Mouse (Mus musculus): ENCODE measurements around the gene Gnat3. TPM values are rescaled to one million over a fixed set of nuclear protein-coding genes. Genes with fewer than 3 reads are reported as not detected.
"Not testable (repeated sequence)": the region's sequence is repeated elsewhere in the genome, so short reads cannot be mapped to it uniquely, and the experiment has no call there.

Gene Gnat3
- polyA plus RNA-seq (2014; fragmentation: Nextera tagmentation; extraction: Ambion mirVana) = not detected in 2 replicates

DNA sequence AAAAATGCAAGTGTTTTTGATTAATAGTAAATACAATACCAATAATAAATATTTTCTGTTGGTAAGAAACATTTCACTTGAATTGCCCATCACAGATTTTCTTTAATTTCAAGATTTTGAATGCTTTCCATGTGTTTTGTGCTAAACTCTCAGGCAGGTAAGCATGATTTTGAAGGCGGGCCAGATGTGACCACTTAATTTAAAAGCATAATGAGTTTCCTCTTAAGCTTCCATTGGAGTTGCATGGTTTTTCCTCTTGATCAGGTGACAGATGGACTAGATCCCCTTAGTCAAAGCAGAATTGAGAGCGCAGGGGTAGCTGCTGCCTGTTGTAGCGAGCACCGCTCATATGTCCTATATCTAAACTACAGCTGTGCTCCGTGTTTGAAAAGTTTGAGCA is at the start of gene Gnat3:
Gene Gnat3, plus strand, starts transcription at position 301 of the 400 bp plus-strand sequence.
- Histone ChIP-seq H3K4me1 (ENCODE audit: insufficient read depth) (no peaks in the 10 kb centered on the region), H3K27me3 (ENCODE audit: insufficient read depth, low read length) (no peaks in the 10 kb centered on the region), H3K9ac (no peak within 1 kb of the TSS), H3K36me3 (ENCODE audit: insufficient read depth) (no peaks in the 10 kb centered on the region), H3K4me3 (ENCODE audit: low read depth, low read length) (no peak within 1 kb of the TSS), H3K9me3 (ENCODE audit: low read depth, low read length) (no peaks in the 10 kb centered on the region), H3K4me2 (no peak within 1 kb of the TSS), H3K27ac (ENCODE audit: low read depth) (no peak within 1 kb of the TSS)
- WGBS = 81% methylated on average over 5 of the region's 5 CpGs
- ATAC-seq (ENCODE audit: insufficient read depth) = no peak
- TF ChIP-seq CTCF (IDR thresholded peaks at IDR 0.05; ENCODE audit: low read depth) = no peak
- no peak for DNase-seq

DNA sequence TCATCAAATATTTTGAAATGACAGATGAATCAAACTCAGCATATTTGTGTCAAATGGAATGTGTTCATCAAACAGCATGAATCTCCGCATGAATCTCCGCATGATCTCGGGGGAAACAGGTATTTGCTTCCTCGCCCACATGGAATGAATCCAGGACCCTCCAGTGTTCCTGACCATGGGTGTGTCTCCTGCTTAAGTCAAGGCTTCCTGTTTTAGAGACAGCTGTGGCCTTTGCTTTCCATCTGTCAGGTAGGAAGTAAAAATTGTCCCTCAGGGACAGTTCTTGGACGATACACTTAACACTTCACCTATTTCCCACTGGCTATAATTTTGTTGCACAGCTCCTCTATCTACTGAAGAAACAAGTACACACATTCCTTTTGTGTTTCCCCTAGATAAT is 43.4 kb upstream of the Gnat3 start:
- Histone ChIP-seq H3K9me3 (ENCODE audit: low read depth, low read length) (no peaks in the 10 kb centered on the region), H3K4me1 (ENCODE audit: insufficient read depth) (0 out of 2 replicates have a peak, but pooled peaks cover 4% of the 10 kb centered on the region), H3K27ac (ENCODE audit: low read depth) (no peak overlapping the region), H3K27me3 (ENCODE audit: insufficient read depth, low read length) (no peaks in the 10 kb centered on the region), H3K36me3 (ENCODE audit: insufficient read depth) (no peaks in the 10 kb centered on the region), H3K9ac (no peak overlapping the region), H3K4me3 (ENCODE audit: low read depth, low read length) (no peak overlapping the region), H3K4me2 (no peak overlapping the region)
- ATAC-seq (ENCODE audit: insufficient read depth) = no peak
- DNase-seq = no peak
- WGBS = 65% methylated on average over 5 of the region's 5 CpGs
- TF ChIP-seq CTCF (IDR thresholded peaks at IDR 0.05; ENCODE audit: low read depth) = no peak

DNA sequence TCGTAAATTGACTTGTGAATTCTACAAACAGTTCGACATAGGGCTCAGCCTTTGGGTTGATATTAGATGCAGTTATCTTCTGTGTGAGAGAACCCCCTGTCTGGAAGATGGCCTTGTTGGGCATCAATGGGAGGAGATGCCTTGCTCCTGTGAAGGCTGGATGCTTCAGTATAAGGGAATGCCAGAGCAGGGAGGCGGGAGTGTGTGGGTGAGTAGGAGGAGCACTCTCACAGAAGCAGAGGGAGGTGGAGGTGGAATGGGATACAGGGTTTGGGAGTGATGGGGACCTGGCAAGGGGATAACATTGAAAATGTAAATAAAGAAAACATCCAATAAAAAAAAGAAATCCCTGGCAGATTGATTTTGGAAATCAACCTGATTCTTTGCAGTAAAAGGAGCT is 38.7 kb upstream of the Gnat3 start:
- no peak for ATAC-seq (ENCODE audit: insufficient read depth)

DNA sequence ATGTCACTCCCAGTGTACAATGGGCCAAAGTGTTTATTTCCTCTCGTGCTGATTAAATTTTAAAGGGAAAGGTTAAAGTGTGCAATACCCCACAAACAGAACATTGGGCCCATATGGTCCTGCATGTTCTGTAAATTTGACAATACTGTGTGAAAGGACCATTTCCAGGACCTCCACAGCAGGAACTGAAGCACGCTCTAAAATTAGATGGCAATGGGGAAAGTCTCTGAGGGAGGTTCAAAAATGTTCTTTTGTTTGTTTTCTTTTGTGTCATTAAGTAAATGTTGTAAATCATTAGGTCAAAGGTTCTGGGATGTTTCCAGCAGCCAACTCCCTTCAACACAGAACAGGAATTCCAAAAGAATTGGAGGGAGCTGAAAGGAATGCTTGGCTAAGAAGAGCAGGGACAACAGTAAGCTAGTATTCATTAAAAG is 38.2 kb upstream of the Gnat3 start:
- Histone ChIP-seq H3K9me3 (ENCODE audit: low read depth, low read length) (no peaks in the 10 kb centered on the region), H3K9ac (no peak overlapping the region), H3K27ac (ENCODE audit: low read depth) (peak overlapping the region; percentile 43; the same call in 1 of the 2 replicates), H3K27me3 (ENCODE audit: insufficient read depth, low read length) (no peaks in the 10 kb centered on the region), H3K36me3 (ENCODE audit: insufficient read depth) (no peaks in the 10 kb centered on the region), H3K4me3 (ENCODE audit: low read depth, low read length) (no peak overlapping the region), H3K4me1 (ENCODE audit: insufficient read depth) (0 out of 2 replicates have a peak, but pooled peaks cover 4% of the 10 kb centered on the region), H3K4me2 (no peak overlapping the region)
- 20% methylated on average over 2 of the region's 2 CpGs for WGBS
- TF ChIP-seq CTCF (IDR thresholded peaks at IDR 0.05; ENCODE audit: low read depth) = no peak
- peak; percentile 75 for ATAC-seq (ENCODE audit: insufficient read depth)
- DNase-seq = peak; percentile 79

More for the DNA sequence above, 38.7 kb upstream of the Gnat3 start:
- no peaks in the 10 kb centered on the region for H3K9me3 ChIP-seq (ENCODE audit: low read depth, low read length)
- no peak for DNase-seq
- H3K4me1 ChIP-seq (ENCODE audit: insufficient read depth) = 0 out of 2 replicates have a peak, but pooled peaks cover 4% of the 10 kb centered on the region
- H3K4me2 ChIP-seq = no peak overlapping the region
- no peak for TF ChIP-seq CTCF (IDR thresholded peaks at IDR 0.05; ENCODE audit: low read depth)
- no peaks in the 10 kb centered on the region for H3K36me3 ChIP-seq (ENCODE audit: insufficient read depth)
- no peak overlapping the region for H3K9ac ChIP-seq
- no peak overlapping the region for H3K27ac ChIP-seq (ENCODE audit: low read depth)
- H3K4me3 ChIP-seq (ENCODE audit: low read depth, low read length) = no peak overlapping the region
- 81% methylated on average over 3 of the region's 3 CpGs for WGBS
- no peaks in the 10 kb centered on the region for H3K27me3 ChIP-seq (ENCODE audit: insufficient read depth, low read length)

DNA sequence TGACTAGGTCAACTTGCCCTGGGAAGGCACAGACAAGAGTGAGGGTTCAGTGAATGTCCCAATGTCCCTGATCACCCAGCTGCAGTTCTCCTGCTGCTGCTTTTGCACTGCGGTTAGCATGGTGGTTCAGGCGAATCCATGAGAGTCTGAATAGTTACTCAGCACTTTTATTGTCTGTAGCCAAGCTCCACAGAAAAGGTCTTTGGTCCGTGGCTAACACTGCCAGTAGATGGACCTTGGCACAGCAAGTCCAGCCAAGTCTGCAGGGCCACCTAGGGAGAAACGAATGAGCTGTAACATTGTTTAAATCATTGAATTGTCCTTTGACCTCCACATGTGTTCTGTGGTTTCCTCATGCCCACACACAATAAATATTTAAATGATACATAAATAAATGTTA is 33.9 kb upstream of the Gnat3 start:
- 0 out of 2 replicates have a peak, but pooled peaks have one; percentile 5 for TF ChIP-seq CTCF (IDR thresholded peaks at IDR 0.05; ENCODE audit: low read depth)
- 0 out of 2 replicates have a peak, but pooled peaks cover 4% of the 10 kb centered on the region for H3K4me1 ChIP-seq (ENCODE audit: insufficient read depth)
- no peak overlapping the region for H3K4me3 ChIP-seq (ENCODE audit: low read depth, low read length)
- no peak overlapping the region for H3K27ac ChIP-seq (ENCODE audit: low read depth)
- ATAC-seq (ENCODE audit: insufficient read depth) = peak; percentile 80; the same call in 1 of the 2 replicates
- H3K27me3 ChIP-seq (ENCODE audit: insufficient read depth, low read length) = no peaks in the 10 kb centered on the region
- no peaks in the 10 kb centered on the region for H3K9me3 ChIP-seq (ENCODE audit: low read depth, low read length)
- H3K4me2 ChIP-seq = no peak overlapping the region
- peak; percentile 68 for DNase-seq
- WGBS = 35% methylated on average over 4 of the region's 4 CpGs
- no peak overlapping the region for H3K9ac ChIP-seq
- H3K36me3 ChIP-seq (ENCODE audit: insufficient read depth) = no peaks in the 10 kb centered on the region

DNA sequence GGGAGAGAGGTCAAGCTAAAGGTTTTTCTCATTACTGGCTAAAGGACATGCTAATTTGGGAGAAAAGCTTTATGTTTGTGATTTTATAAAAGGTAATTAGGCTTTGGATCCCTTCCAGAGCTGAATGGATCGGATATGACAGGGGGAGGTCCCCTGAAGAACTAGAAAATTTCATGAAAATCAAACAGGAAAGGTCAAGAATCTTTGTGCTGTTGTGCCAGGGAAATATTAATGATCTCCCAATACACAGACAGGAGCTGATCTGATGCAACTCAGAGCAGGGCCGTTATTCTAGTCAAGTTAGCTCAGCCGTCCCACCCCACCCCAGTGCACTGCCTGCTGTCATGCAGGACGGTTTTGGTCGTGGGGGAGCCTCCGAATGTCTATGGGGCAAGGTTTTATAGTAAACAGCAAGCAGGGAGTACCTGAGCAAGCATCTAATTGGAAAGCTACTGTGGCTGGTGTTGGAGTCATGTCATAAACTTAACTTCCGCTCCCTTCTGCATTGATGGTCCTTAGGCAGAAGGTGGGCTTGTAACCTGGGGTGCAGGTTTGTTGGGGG is 33.3 kb upstream of the Gnat3 start:
- ATAC-seq (ENCODE audit: insufficient read depth) (peak; percentile 48; the same call in 1 of the 2 replicates), DNase-seq (peak; percentile 49)

DNA sequence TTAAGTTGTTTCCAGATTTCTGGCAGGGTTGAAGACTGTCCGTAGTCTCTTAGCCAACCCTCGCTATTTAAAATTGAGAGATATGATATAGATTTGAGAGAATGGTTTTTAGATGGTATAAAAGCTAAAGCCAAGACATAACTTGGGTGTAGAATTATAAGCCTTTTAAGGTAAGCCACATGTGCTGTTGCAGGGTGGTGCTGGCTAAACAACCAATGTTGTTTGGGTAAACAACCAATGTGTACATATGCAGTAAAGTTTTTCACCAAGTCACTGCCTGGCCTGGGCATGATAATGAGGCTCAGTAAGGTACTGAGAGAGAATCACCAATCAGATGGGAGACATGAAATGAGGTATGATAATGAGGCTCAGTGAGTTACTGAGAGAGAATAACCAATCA is 30.8 kb upstream of the Gnat3 start:
- 91% methylated on average over 2 of the region's 2 CpGs for WGBS

More for the DNA sequence above, 33.3 kb upstream of the Gnat3 start:
- no peak for TF ChIP-seq CTCF (IDR thresholded peaks at IDR 0.05; ENCODE audit: low read depth)
- WGBS = 48% methylated on average over 7 of the region's 7 CpGs
- Histone ChIP-seq H3K4me2 (no peak overlapping the region), H3K4me1 (ENCODE audit: insufficient read depth) (no peaks in the 10 kb centered on the region), H3K27ac (ENCODE audit: low read depth) (no peak overlapping the region), H3K4me3 (ENCODE audit: low read depth, low read length) (no peak overlapping the region), H3K9me3 (ENCODE audit: low read depth, low read length) (no peaks in the 10 kb centered on the region), H3K9ac (no peak overlapping the region), H3K27me3 (ENCODE audit: insufficient read depth, low read length) (no peaks in the 10 kb centered on the region), H3K36me3 (ENCODE audit: insufficient read depth) (no peaks in the 10 kb centered on the region)

More for the DNA sequence above, 30.8 kb upstream of the Gnat3 start:
- not testable (repeated sequence) for H3K9me3 ChIP-seq (ENCODE audit: low read depth, low read length); H3K9ac ChIP-seq; H3K4me3 ChIP-seq (ENCODE audit: low read depth, low read length); H3K4me2 ChIP-seq; H3K27me3 ChIP-seq (ENCODE audit: insufficient read depth, low read length); H3K36me3 ChIP-seq (ENCODE audit: insufficient read depth); ATAC-seq (ENCODE audit: insufficient read depth); H3K27ac ChIP-seq (ENCODE audit: low read depth); H3K4me1 ChIP-seq (ENCODE audit: insufficient read depth); DNase-seq
